Mouse (Mus musculus) layer of hippocampus, postnatal 10 days (tissue): ENCODE results near the gene Flt4. TPM values are rescaled to one million over a fixed set of nuclear protein-coding genes. Genes with fewer than 3 reads are reported as not detected.
A peak's percentile ranks its signal among the peaks of the same experiment; 100 is the strongest.

Experiments used
- DNase-seq, 2 experiments: peaks; one replicate each; pipeline ENCODE4 v3.0.0; 2021; ENCODE audit warnings: low spot score in 2 of 2
- total RNA-seq, 2 experiments: library from RNA; stranded (reverse); gene quantifications; 2 replicates each; pipeline ENCODE4 v1.2.3; 2021

The Flt4 gene
- total RNA-seq, 2 experiments from 2014 or later: 3.9 to 4.4 TPM

- DNase-seq: no peak
Measured at GRCm38 (mm10) chr11:49645677-49646076, 36.6 kb downstream of the Flt4 start.

GRCm38 (mm10) chr11:49650113-49650993 lies 41.3 kb downstream of the Flt4 start:
- no peak for DNase-seq

GRCm38 (mm10) chr11:49650994-49651761 lies 42.1 kb downstream of the Flt4 start:
- no peak for DNase-seq

- DNase-seq: no peak
Measured at GRCm38 (mm10) chr11:49651762-49652322, 42.8 kb downstream of the Flt4 start.

- DNase-seq: peak; percentile 93
Measured at GRCm38 (mm10) chr11:49652401-49653078, 43.5 kb downstream of the Flt4 start.

- no peak for DNase-seq
Measured at GRCm38 (mm10) chr11:49653079-49653408, 44.0 kb downstream of the Flt4 start.

GRCm38 (mm10) chr11:49654651-49655050 lies 45.6 kb downstream of the Flt4 start:
- DNase-seq: no peak

GRCm38 (mm10) chr11:49655501-49655900 lies 46.4 kb downstream of the Flt4 start:
- no peak for DNase-seq

- no peak for DNase-seq
Measured at GRCm38 (mm10) chr11:49658065-49658464, 49.0 kb downstream of the Flt4 start.

GRCm38 (mm10) chr11:49658791-49659469 lies 49.9 kb downstream of the Flt4 start:
- no peak for DNase-seq

- no peak for DNase-seq
Measured at GRCm38 (mm10) chr11:49659470-49659799, 50.4 kb downstream of the Flt4 start.

- no peak for DNase-seq
Measured at GRCm38 (mm10) chr11:49662292-49662780, 53.3 kb downstream of the Flt4 start.

GRCm38 (mm10) chr11:49663310-49663709 lies 54.2 kb downstream of the Flt4 start, which contains the start of gene Scgb3a1:
Gene Scgb3a1 (plus strand): TSS chr11:49663610.
- DNase-seq: no peak

GRCm38 (mm10) chr11:49664262-49665140 lies 55.4 kb downstream of the Flt4 start:
- no peak for DNase-seq

GRCm38 (mm10) chr11:49665462-49665861 lies 56.4 kb downstream of the Flt4 start:
- no peak for DNase-seq

GRCm38 (mm10) chr11:49673433-49673832 lies 64.4 kb downstream of the Flt4 start:
- no peak for DNase-seq

GRCm38 (mm10) chr11:49684237-49684973 lies 75.3 kb downstream of the Flt4 start:
- no peak for DNase-seq

GRCm38 (mm10) chr11:49695013-49695412 lies 86.0 kb downstream of the Flt4 start:
- DNase-seq: no peak

GRCm38 (mm10) chr11:49695695-49696094 lies 86.6 kb downstream of the Flt4 start:
- DNase-seq: no peak
